Comparison of ENCODE assay signal across 8 mouse cellular contexts in the genomic region with DNA sequence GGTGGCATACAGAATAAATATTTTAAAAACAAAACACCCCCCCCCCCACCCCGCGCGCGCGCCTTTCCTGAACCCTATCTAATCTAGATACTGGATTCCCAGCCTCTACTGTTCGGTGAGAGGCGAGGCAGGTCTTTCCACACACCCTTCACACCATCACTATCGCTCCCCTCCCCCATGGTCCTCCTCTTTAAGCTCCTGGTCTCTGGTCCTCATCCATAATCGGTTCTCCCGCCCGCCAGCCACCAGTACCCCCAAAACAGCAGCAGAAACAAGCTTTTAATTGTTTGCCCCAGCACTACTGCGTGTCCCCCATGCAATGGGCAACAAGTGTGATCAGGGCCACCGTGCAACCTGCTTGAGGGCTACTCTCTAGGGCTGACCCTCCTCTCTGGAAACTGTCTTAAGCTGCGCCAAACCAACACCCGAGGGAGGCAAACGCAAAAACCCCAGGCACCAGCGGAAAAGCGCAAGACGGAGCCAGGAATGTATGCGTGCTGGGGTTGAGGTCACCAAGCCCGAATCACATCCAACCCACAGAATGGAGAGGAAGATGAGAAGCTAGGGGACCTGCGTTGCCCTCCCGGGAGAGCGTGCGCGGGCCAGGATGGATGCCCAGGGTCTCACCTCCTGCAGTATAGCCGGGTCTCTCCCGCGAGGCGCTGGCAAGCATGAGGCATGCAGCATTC. TPM values are rescaled to one million over a fixed set of nuclear protein-coding genes. Genes with fewer than 3 reads are reported as not detected.
DNase-seq lines count a peak whose midpoint lies in the region; ATAC-seq and TF ChIP-seq lines count a peak whose summit lies in the region.

No protein-coding gene starts in this region.

- peak overlapping the region; percentile 67 for H3K4me3 ChIP-seq in forebrain, postnatal 0 days (ENCODE audit: low read depth, low read length)
- H3K4me3 ChIP-seq in midbrain, embryonic 14.5 days (replicated peaks; ENCODE audit: low read depth, low read length): peak overlapping the region; percentile 70

- TF ChIP-seq CTCF in forebrain, postnatal 0 days (IDR thresholded peaks at IDR 0.05; ENCODE audit: low read depth): no peak

- no peaks in the 10 kb centered on the region for H3K36me3 ChIP-seq in forebrain, postnatal 0 days (ENCODE audit: insufficient read depth)
- 0 out of 2 replicates have a peak, but pooled peaks cover 3% of the 10 kb centered on the region for H3K36me3 ChIP-seq in midbrain, embryonic 14.5 days (ENCODE audit: control insufficient read depth, insufficient read depth, low read length)

- DNase-seq in cerebellum, postnatal 10 days: peak; percentile 75 to 78
- no peak for DNase-seq in cerebellum, adult 11 months
- DNase-seq in R1 (ENCODE audit: low read depth, low spot score): peak; percentile 12
- peak; percentile 63 for DNase-seq in forebrain, postnatal 0 days
- peak; percentile 10 to 11 for DNase-seq in layer of hippocampus, postnatal 36 days
- peak; percentile 69 for DNase-seq in midbrain, embryonic 14.5 days
- DNase-seq in gastrocnemius, postnatal 4 days (ENCODE audit: low spot score in 2 of 2): no peak
- no peak for DNase-seq in natural killer cell, adult 2 months (ENCODE audit: low spot score in 2 of 2)

- H3K9me3 ChIP-seq in forebrain, postnatal 0 days (ENCODE audit: low read length): no peaks in the 10 kb centered on the region
- H3K9me3 ChIP-seq in midbrain, embryonic 14.5 days (ENCODE audit: control insufficient read depth, low read length): no peaks in the 10 kb centered on the region

- H3K9ac ChIP-seq in forebrain, postnatal 0 days: peak overlapping the region; percentile 90
- H3K9ac ChIP-seq in midbrain, embryonic 14.5 days (replicated peaks; ENCODE audit: low read length): peak overlapping the region; percentile 97

- 0 out of 2 replicates have a peak overlapping the region, but pooled peaks have one; percentile 23 for H3K27ac ChIP-seq in forebrain, postnatal 0 days (ENCODE audit: low read depth, low read length)
- H3K27ac ChIP-seq in midbrain, embryonic 14.5 days (replicated peaks; ENCODE audit: low read depth, low read length): peak overlapping the region; percentile 32; the same call in 1 of the 2 replicates

- ATAC-seq in forebrain, postnatal 0 days: peak; percentile 32
- ATAC-seq in midbrain, embryonic 14.5 days (ENCODE audit: low FRiP score, low TSS enrichment): peak; percentile 22; the same call in 1 of the 2 replicates

- 8% methylated on average over 30 of the region's 30 CpGs for WGBS in forebrain, postnatal 0 days
- WGBS in midbrain, embryonic 14.5 days: 3% methylated on average over 30 of the region's 30 CpGs

- peaks cover 5% of the 10 kb centered on the region; the same call in 1 of the 2 replicates for H3K4me1 ChIP-seq in forebrain, postnatal 0 days (ENCODE audit: insufficient read depth)
- peaks cover 10% of the 10 kb centered on the region; the same call in 1 of the 2 replicates for H3K4me1 ChIP-seq in midbrain, embryonic 14.5 days (ENCODE audit: control insufficient read depth, insufficient read depth, low read length)

- H3K4me2 ChIP-seq in forebrain, postnatal 0 days (ENCODE audit: low read depth): peak overlapping the region; percentile 68
- H3K4me2 ChIP-seq in midbrain, embryonic 14.5 days (ENCODE audit: low read length): peak overlapping the region; percentile 70

- H3K27me3 ChIP-seq in forebrain, postnatal 0 days (ENCODE audit: insufficient read depth, low read length): no peaks in the 10 kb centered on the region
- no peaks in the 10 kb centered on the region for H3K27me3 ChIP-seq in midbrain, embryonic 14.5 days (ENCODE audit: control insufficient read depth, insufficient read depth, low read length)

RNA-seq across cellular contexts. Expression of a gene that starts 59.5 kb away (rescaled TPM):
- 19.2 and 20.9 TPM in 2 replicates for total RNA-seq in forebrain, postnatal 0 days (2014; rRNA removed)
- polyA plus RNA-seq in forebrain, postnatal 0 days (2015; fragmentation: Nextera tagmentation; extraction: Ambion mirVana): 15.4 and 22.0 TPM in 2 replicates
- total RNA-seq in layer of hippocampus, postnatal 36 days (2021): 10 to 100 TPM; 38.2 to 43.4 TPM
- polyA plus RNA-seq in midbrain, embryonic 14.5 days (2014; fragmentation: Nextera tagmentation; extraction: Ambion mirVana): 19.4 and 23.8 TPM in 2 replicates
- 1 to 10 TPM; 4.3 to 4.4 TPM for total RNA-seq in gastrocnemius, postnatal 4 days (2021)

Comparison
In these comparisons a context has a peak if more than half of its experiments do, and no peak if none do; other contexts are left out.
1. DNase-seq: peak in cerebellum, postnatal 10 days (2 of 2), R1 (single experiment), forebrain, postnatal 0 days (single experiment), layer of hippocampus, postnatal 36 days (2 of 2) and midbrain, embryonic 14.5 days (single experiment); none in cerebellum, adult 11 months (single experiment), gastrocnemius, postnatal 4 days (0 of 2) and natural killer cell, adult 2 months (0 of 2).